Comparison of ENCODE assay signal across 11 mouse cellular contexts in the genomic region with DNA sequence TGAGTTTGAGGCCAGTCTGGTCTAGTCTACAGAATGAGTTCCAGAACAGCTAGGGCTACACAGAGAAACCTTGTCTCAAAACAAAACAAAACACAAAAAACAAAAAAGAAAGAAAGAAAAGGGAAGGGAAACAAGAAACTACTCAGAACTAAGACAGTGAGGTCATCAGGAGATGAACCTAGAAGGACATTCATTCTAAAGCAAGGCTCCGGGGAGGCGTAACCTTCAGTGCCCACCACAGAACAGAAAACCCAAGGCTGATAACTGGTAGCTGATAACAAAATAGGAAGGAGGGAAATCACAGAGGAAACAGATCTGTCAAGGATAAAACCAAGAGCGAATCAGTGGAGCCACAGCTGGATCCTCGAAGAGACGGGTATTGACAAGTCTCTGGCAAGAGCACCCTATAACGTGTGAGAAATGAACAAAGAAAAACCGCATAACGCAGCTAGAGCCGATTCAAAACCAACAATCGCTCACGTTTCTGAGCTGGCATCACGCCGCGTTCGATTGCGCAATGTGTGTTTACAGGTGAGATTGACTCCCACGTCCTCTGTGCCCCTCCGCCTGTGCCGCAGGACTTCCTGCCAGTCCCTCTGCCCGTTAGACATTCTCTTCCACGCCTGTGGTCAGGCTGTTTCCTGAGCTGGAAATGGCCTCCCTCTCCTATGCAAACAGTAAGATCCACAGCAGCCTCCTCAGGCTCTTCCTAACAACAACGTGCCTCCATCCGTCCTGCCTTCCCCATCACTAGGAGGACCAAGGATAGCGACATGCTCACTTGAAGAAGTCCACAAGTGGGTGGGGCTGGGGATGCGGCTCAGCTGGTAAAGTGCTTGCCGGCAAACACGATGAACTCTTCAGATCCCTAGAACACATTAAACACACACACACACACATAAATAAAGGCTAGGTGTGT. TPM values are rescaled to one million over a fixed set of nuclear protein-coding genes. Genes with fewer than 3 reads are reported as not detected.
DNase-seq lines count a peak whose midpoint lies in the region; ATAC-seq and TF ChIP-seq lines count a peak whose summit lies in the region.
"Had no signal": no experiment of that assay in that cellular context is flagged by ENCODE, and none has a peak within 500 bp of the region (broad histone marks: within the 10 kb centered on the region; RNA-seq: fewer than 3 reads in every experiment).

No protein-coding gene starts in this region.

- H3K9ac ChIP-seq in lung, embryonic 14.5 days, result no peak overlapping the region
- H3K9ac ChIP-seq: neural tube, embryonic 12.5 days had no signal

- H3K9me3 ChIP-seq in lung, embryonic 14.5 days (ENCODE audit: low read depth, low read length), result no peaks in the 10 kb centered on the region
- H3K9me3 ChIP-seq: neural tube, embryonic 12.5 days had no signal

- peak; percentile 10 for DNase-seq in spleen, adult 12 weeks (ENCODE audit: low spot score)
- DNase-seq in spleen, postnatal 14 days (ENCODE audit: low spot score in 2 of 2), result no peak
- DNase-seq in R1 (ENCODE audit: low read depth, low spot score), result peak; percentile 51
- DNase-seq in lung, embryonic 14.5 days, result peak; percentile 62
- no peak for DNase-seq in cerebellum, postnatal 4 days (ENCODE audit: low spot score in 2 of 2)
- no peak for DNase-seq in frontal cortex, postnatal 36 days (ENCODE audit: low spot score in 2 of 2)
- DNase-seq in gastrocnemius, postnatal 25 days, result no peak
- DNase-seq: kidney, postnatal 14 days; right cerebral cortex, postnatal 4 days had no signal

- H3K4me2 ChIP-seq in lung, embryonic 14.5 days, result peak overlapping the region; percentile 18; the same call in 1 of the 2 replicates
- H3K4me2 ChIP-seq: neural tube, embryonic 12.5 days had no signal

- ATAC-seq in lung, embryonic 14.5 days (ENCODE audit: insufficient read depth), result peak; percentile 14; the same call in 1 of the 2 replicates

- TF ChIP-seq POLR2A in small intestine, adult 2 months (IDR thresholded peaks at IDR 0.05; ENCODE audit: low read depth, low read length), result no peak

- no peaks in the 10 kb centered on the region for H3K4me1 ChIP-seq in lung, embryonic 14.5 days (ENCODE audit: insufficient read depth)
- peaks cover 7% of the 10 kb centered on the region; the same call in 1 of the 2 replicates for H3K4me1 ChIP-seq in small intestine, adult 2 months (ENCODE audit: control insufficient read depth, insufficient read depth, insufficient read length, low read length)
- H3K4me1 ChIP-seq: neural tube, embryonic 12.5 days had no signal

- no peak for TF ChIP-seq CTCF in lung, embryonic 14.5 days (IDR thresholded peaks at IDR 0.05; ENCODE audit: low read depth)
- no peak for TF ChIP-seq CTCF in small intestine, adult 2 months (IDR thresholded peaks at IDR 0.05; ENCODE audit: extremely low read depth, insufficient read length, insufficient replicate concordance, low read depth, low read length)

- no peaks in the 10 kb centered on the region for H3K27me3 ChIP-seq in lung, embryonic 14.5 days (ENCODE audit: insufficient read depth, low read length)
- H3K27me3 ChIP-seq in small intestine, adult 2 months (ENCODE audit: control insufficient read depth, insufficient read depth, low read length), result no peaks in the 10 kb centered on the region
- H3K27me3 ChIP-seq: neural tube, embryonic 12.5 days had no signal

- H3K4me3 ChIP-seq in lung, embryonic 14.5 days (ENCODE audit: low read depth, low read length), result no peak overlapping the region
- peak overlapping the region; percentile 4; the same call in 1 of the 2 replicates for H3K4me3 ChIP-seq in small intestine, adult 2 months (ENCODE audit: low read depth, low read length)
- H3K4me3 ChIP-seq: neural tube, embryonic 12.5 days had no signal

- 33% methylated on average over 27 of the region's 27 CpGs for WGBS in lung, embryonic 14.5 days
- 11% methylated on average over 27 of the region's 27 CpGs for WGBS in small intestine, adult 2 months

- H3K36me3 ChIP-seq in lung, embryonic 14.5 days (ENCODE audit: insufficient read depth), result no peaks in the 10 kb centered on the region
- H3K36me3 ChIP-seq in small intestine, adult 2 months (ENCODE audit: control insufficient read depth, insufficient read depth, low read length), result no peaks in the 10 kb centered on the region
- H3K36me3 ChIP-seq: neural tube, embryonic 12.5 days had no signal

- no peak overlapping the region for H3K27ac ChIP-seq in lung, embryonic 14.5 days (ENCODE audit: low read depth)
- H3K27ac ChIP-seq in small intestine, adult 2 months (ENCODE audit: insufficient read depth, low read depth, low read length), result no peak overlapping the region
- H3K27ac ChIP-seq: neural tube, embryonic 12.5 days had no signal

RNA-seq across cellular contexts. Expression of a gene that starts 13.4 kb away (rescaled TPM):
- polyA plus RNA-seq in lung, embryonic 14.5 days (2014; fragmentation: Nextera tagmentation; extraction: Ambion mirVana), result 60.6 and 68.1 TPM in 2 replicates
- polyA plus RNA-seq in small intestine, adult 2 months (2012; rRNA removed), result 51.2 and 133 TPM in 2 replicates
- 10 to 100 TPM; 27.0 to 28.4 TPM for total RNA-seq in gastrocnemius, postnatal 25 days (2021)

RNA-seq across cellular contexts. Expression of a gene that starts 42.8 kb away (rescaled TPM):
- polyA plus RNA-seq in lung, embryonic 14.5 days (2014; fragmentation: Nextera tagmentation; extraction: Ambion mirVana), result 3.6 and 3.9 TPM in 2 replicates
- 2.1 TPM in 2 replicates for polyA plus RNA-seq in small intestine, adult 2 months (2012; rRNA removed)
- 1 to 10 TPM in 1 of 2 experiments, under 1 TPM in 1; 0.69 to 1.3 TPM for total RNA-seq in gastrocnemius, postnatal 25 days (2021)

RNA-seq across cellular contexts. Expression of a gene that starts 46.7 kb away (rescaled TPM):
- 51.0 and 59.3 TPM in 2 replicates for polyA plus RNA-seq in lung, embryonic 14.5 days (2014; fragmentation: Nextera tagmentation; extraction: Ambion mirVana)
- 33.1 and 72.4 TPM in 2 replicates for polyA plus RNA-seq in small intestine, adult 2 months (2012; rRNA removed)
- 10 to 100 TPM; 41.8 to 42.8 TPM for total RNA-seq in gastrocnemius, postnatal 25 days (2021)

Comparison
In these comparisons a context has a peak if more than half of its experiments do, and no peak if none do; other contexts are left out.
1. DNase-seq: peak in spleen, adult 12 weeks (single experiment), R1 (single experiment) and lung, embryonic 14.5 days (single experiment); none in spleen, postnatal 14 days (0 of 2), cerebellum, postnatal 4 days (0 of 2), frontal cortex, postnatal 36 days (0 of 2) and gastrocnemius, postnatal 25 days (single experiment).